Mouse (Mus musculus): ENCODE measurements around the gene 4930415O20Rik.

The 4930415O20Rik gene

GRCm38 (mm10) chr15:98568256-98569033 lies 2.4 kb upstream of the 4930415O20Rik start:
- no peak for DNase-seq (ENCODE audit: low spot score)

DNA sequence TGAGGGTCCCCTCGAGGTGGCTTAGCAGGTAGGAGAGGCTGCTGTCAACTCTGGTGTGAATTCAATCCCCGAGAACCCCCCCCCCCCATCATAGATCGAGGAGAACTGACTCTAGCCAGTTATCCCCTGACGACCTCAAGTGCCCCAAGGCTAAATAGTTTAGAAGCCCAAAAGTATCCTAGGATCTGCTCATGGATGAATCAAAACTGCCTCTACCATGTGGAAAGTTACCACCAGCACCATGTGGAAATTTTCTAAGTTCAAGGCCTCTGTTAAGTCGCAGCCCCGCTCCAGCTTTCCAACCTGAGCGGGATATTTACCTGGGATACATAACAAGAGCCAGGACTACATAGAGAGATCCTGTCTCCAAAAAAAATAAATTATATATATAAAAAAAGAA lies 1.6 kb upstream of the 4930415O20Rik start:
- no peak for DNase-seq (ENCODE audit: low spot score)

- DNase-seq (ENCODE audit: low spot score): no peak
Measured at GRCm38 (mm10) chr15:98569795-98570365, 924 bp upstream of the 4930415O20Rik start.

GRCm38 (mm10) chr15:98573293-98573692 lies 2.5 kb downstream of the 4930415O20Rik start:
- no peak for DNase-seq (ENCODE audit: low spot score)

DNA sequence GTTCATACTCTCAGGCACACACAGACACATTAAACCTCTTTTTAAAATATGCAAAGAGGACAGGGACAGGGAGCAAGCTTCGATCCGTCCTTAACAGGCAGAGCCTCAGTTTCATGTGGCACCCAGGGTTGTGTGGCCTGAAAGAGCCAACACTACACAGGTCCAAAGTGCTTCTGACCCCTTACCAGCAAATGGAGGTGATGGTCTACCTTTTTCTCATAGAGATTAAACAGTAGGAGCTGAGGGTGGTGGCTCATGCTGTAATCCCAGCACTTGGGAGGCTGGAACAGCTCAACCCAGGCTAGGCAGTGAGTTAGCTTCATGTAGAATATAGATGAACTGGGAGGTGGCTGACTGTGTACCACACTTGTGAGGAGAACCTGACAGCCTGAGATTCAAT lies 8.5 kb downstream of the 4930415O20Rik start:
- DNase-seq (ENCODE audit: low spot score): no peak

DNA sequence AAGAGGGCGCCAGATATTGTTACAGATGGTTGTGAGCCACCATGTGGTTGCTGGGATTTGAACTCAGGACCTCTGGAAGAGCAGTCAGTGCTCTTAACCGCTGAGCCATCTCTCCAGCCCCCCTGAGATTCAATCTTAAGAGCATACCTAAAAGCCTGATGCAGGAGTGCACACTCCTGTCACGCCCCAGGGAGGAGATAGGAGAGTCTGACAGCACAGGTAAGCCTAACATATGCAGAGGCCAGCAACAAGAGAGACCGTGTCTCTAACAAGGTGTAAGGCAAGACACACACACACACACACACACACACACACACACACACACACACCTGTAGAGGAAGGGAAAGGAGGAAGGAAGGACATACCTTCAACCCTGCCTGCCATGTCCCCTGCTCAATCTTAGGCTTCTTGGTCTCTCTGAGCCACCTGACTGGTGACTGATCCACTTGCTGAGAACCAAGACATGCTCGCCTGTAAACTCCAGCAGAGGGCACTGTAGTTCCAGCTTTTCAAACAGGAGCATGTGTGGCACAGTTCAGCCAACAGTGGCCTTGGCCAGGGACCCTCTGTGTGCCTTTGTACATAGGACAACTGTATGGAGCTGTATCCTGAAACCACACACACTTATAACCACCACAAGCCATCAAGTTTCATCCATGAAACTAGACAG lies 9.1 kb downstream of the 4930415O20Rik start:
- DNase-seq (ENCODE audit: low spot score): peak; percentile 61

- no peak for DNase-seq (ENCODE audit: low spot score)
Measured at GRCm38 (mm10) chr15:98582410-98582809, 11.6 kb downstream of the 4930415O20Rik start.

- DNase-seq (ENCODE audit: low spot score): no peak
Measured at GRCm38 (mm10) chr15:98582996-98583395, 12.2 kb downstream of the 4930415O20Rik start.

DNA sequence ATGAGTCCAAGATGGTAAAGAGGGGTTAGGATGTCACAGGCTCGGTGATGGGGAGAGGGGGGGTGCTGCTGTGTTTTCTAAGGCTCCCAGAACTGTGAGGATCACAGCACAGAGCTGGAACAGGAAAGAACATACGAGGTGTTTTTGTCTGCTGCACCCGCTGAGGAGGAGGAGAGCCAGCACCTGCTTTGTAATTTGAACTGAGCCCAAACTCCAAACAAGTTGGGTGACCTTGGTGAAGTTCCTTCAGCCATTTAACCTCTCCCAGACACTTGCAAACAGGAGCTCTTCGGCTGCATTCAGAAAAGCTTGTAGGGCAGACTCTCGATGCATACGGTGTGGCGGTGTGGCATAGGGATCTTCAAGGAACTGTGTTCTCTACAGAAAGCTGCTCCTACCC lies 14.6 kb downstream of the 4930415O20Rik start:
- no peak for DNase-seq (ENCODE audit: low spot score)

DNA sequence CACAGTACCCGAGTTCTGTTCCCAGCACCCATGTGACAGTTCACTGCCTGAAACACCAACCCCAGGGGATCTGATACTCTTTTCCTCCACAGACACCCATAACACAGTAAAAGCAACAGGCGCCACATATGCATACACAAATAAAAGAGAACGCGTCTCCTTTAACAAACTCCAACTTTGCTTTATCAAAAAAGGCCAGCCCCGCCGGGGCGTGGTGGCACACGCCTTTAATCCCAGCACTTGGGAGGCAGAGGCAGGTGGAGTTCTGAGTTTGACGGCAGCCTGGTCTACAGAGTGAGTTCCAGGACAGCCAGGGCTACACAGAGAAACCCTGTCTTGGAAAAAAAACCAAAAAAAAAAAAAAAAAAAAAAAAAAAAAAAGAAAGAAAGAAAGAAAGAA lies 15.3 kb downstream of the 4930415O20Rik start:
- peak; percentile 65 for DNase-seq (ENCODE audit: low spot score)

DNA sequence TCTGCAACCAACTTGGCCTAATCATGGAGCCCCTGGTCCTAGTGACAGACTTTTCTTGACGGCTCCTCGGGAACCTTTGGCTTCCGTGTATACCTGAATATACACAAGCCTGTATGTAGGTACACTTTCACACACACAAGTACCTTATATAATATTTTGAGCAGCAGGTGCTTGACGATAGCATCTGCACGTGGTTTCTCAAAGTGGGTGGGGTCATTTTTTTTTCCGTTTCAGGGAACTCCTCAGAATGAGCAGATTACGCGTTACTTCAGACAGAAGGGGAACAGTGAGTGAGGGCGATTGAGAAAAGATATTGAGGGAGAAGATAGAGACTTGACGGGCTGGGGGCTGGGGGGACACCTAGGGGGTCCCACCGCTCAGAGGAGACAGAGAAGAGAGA lies 16.9 kb downstream of the 4930415O20Rik start:
- DNase-seq (ENCODE audit: low spot score): no peak

DNA sequence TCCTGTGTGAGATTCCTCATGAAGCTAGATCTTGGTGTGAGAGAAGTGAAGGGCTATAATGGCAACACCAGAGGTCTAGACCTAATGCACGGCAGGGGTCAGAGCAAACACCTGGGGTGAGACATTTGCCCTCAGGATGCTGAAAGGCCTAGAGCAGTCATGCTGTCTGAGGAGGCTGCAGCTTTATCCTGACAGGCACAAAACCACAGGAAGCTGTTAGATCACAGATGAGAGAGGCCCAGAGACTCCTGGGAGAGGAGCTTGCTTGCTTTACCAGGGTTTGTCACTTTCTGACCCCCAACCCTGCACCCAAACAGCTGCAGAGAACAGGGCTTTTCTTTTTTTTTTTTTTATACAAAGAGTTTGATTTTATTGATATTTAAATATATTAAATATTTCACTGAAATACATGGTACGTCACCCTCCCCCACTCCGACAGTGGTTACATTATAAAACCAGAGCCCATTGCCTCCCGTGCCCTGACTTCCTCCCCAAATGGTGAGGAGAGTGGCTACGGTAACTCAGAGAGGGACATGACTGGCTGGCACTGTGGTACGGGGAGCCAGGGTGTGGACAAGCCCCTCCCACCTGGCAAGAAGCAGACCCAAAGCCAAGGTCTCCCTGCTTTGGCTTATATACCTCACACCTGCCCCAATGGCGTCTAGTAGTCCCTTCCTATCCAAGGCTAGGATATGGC lies 19.0 kb downstream of the 4930415O20Rik start:
- DNase-seq (ENCODE audit: low spot score): no peak

- DNase-seq (ENCODE audit: low spot score): no peak
Measured at GRCm38 (mm10) chr15:98591396-98591795, 20.6 kb downstream of the 4930415O20Rik start.

DNA sequence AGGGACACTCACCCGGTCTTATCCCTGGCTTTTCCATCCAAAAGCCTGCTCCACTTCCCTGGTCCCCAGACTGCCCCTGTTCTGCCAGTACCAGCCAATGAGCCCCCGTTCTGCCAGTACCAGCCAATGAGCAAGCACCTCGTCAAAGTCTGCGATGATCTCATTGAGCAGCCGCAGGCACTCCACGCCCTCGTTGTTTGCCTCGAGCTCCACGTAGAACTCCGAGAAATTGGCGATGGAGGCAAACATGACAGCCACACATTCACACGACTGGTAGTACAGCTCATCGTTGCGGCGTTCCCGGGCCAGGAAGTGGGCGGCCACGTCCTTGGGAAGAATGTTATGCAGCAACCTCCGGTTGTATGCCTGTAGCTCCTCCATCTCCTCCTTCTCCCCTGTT lies 23.4 kb downstream of the 4930415O20Rik start:
- DNase-seq (ENCODE audit: low spot score): no peak

GRCm38 (mm10) chr15:98595049-98595448 lies 24.2 kb downstream of the 4930415O20Rik start:
- DNase-seq (ENCODE audit: low spot score): no peak

- DNase-seq (ENCODE audit: low spot score): no peak
Measured at GRCm38 (mm10) chr15:98596609-98597008, 25.8 kb downstream of the 4930415O20Rik start.

DNA sequence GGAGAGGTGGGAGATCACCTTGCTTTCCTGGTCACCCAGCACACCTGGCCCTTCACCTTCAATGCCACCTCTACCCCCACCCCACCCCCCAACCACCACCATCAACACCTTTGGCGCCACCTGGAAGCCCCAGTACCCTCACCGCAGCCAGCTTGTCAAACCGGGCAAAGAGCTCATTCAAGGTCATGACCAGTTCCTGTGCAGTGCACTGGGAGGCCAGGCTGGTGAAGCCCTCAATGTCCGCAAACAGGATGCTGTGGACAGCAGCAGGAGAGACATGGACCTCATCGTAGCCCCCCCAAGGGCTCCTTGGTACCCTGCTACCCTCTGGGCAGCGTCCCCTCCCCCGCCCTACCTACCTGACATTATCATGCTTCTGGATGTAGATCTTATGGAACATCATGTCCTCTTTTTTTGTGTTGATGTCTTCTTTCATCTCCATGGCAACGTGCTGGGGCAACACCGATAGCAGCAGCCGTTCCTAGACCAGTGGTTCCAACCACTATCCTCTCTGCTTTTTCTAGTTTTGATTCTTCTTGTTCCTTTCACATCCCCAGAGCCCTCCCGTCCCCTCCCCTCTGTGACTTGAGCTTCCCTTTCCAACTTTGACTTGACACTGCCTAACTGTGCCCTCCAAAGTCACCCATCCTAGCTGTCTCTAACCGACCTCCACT lies 29.4 kb downstream of the 4930415O20Rik start:
- no peak for DNase-seq (ENCODE audit: low spot score)

DNA sequence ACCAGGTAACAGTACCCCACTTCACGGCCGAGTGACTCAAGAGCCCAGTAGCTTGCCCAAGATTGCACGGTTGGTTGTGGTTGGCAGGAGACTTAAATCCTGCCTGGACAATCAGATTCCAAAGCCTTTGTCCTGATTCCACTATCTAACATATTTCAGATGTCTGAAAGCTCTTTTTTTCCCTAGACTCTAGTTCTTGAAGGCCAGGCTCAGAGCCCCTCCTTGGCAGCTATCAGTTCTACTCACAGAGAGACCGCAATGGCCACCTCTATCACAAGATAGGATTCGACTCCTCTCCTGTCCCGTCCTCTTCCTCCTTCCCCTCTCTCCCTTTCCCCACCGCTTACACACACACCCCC lies 31.0 kb downstream of the 4930415O20Rik start:
- no peak for DNase-seq (ENCODE audit: low spot score)

DNA sequence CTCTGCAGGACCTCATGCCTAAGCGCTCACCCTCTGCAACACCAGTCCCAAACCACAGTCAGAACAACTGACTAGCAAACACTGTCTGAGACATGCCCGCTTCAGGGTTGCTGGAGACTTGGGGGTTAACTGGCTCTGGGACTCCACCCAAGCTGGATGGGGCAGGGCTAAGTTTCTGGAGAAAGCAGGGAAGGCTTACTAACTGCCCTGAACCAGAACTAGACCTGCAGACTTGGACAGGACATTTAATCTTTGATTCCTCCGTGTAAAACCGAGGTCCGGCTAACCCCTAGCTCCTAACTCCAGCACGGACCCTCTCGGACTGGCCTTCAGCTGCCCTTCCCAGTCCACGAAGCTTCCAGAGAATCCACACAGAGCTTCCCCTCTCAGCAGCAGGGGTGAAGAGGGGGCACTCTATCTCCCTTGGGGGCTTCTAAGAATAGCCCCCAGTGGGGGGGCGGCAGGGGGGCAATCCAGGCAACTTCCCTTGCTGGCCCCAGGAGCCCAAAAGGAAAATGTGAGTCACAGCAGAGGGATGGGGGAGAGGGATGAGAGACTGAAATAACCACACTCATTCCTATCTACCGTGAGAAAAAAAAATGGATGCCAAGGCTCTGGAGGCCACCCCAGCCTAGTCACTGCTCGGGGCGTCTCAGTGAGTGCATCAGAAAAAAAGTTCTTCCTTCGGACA lies 31.5 kb downstream of the 4930415O20Rik start:
- peak; percentile 48 for DNase-seq (ENCODE audit: low spot score)

DNA sequence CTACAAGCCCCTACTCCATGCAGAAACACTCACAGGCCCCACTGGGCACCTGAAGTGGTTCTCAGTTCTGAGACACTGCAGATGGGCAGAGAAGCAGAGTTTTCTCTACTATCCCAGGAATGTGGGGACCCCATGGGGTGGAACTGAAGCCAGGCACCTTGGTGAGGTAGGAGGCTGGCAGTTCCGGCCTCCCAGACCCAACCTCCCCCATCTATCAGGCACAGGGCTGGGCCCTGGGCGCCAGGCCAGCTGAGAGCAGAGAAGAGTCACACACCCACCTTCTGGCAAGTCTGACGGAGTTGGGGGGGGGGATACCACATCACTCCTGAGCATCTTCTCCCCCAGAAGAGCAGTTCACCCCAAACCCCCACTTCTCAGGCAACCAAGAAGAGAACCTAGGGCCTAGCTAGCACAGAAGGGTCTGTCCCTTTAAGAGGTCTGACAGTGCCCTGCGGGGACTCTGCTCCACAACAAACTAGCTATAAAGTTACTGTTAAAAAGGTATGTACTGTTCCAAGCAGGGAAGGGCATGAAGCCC lies 32.2 kb downstream of the 4930415O20Rik start:
- peak; percentile 47 for DNase-seq (ENCODE audit: low spot score)

- no peak for DNase-seq (ENCODE audit: low spot score)
Measured at GRCm38 (mm10) chr15:98604041-98604575, 33.3 kb downstream of the 4930415O20Rik start.

Measured in spleen, adult 12 weeks (tissue).